Comparison of ENCODE assay signal across 21 mouse cellular contexts in the genomic region with DNA sequence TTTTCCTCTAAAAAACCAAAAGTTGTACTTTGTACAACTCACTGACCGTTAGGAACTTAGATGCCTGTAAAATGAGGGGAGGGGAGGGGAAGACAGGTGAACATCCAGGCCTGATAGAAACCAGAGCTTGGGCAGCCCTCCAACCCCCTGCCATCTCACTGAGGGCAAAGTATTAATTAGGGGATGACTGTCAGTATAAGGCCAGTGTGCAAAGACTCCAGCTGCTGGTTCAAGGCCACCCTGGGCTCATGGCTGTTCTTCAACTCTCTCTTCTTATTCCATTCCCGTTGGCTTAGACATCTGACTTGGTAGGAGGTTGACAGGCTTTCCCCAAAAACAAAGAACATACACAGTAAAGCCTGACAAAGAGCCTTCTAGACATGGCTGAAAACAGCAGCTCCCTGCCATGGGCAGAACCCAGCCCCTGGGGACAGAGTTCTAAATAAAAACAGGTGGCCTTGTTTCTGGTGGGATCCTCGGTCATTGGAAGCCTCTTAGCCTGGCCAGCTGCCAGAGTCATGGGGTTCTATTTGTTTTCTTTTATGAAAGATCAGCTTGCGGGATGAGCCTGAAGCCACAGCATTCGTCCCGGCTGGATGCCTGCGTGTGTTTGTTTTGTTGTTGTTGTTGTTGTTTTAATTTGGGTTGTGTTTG. TPM values are rescaled to one million over a fixed set of nuclear protein-coding genes. Genes with fewer than 3 reads are reported as not detected.
DNase-seq lines count a peak whose midpoint lies in the region; ATAC-seq and TF ChIP-seq lines count a peak whose summit lies in the region.
"Had no signal": no experiment of that assay in that cellular context is flagged by ENCODE, and none has a peak within 500 bp of the region (broad histone marks: within the 10 kb centered on the region; RNA-seq: fewer than 3 reads in every experiment).

No protein-coding gene starts in this region.

- H3K27ac ChIP-seq in hindbrain, embryonic 12.5 days, result no peak overlapping the region
- no peak overlapping the region for H3K27ac ChIP-seq in hindbrain, embryonic 14.5 days
- peak overlapping the region; percentile 23; the same call in 1 of the 2 replicates for H3K27ac ChIP-seq in small intestine, adult 2 months (ENCODE audit: insufficient read depth, low read depth, low read length)
- H3K27ac ChIP-seq: intestine, embryonic 15.5 days; limb, embryonic 12.5 days; liver, embryonic 13.5 days; lung, embryonic 15.5 days; midbrain, embryonic 15.5 days had no signal

- peaks cover 7% of the 10 kb centered on the region for H3K4me1 ChIP-seq in hindbrain, embryonic 12.5 days
- 0 out of 2 replicates have a peak, but pooled peaks cover under 1% of the 10 kb centered on the region for H3K4me1 ChIP-seq in hindbrain, embryonic 14.5 days (replicated peaks; ENCODE audit: control insufficient read depth, insufficient read depth, low read length)
- peaks cover 28% of the 10 kb centered on the region for H3K4me1 ChIP-seq in small intestine, adult 2 months (ENCODE audit: control insufficient read depth, insufficient read depth, insufficient read length, low read length)

- no peak overlapping the region for H3K4me3 ChIP-seq in hindbrain, embryonic 12.5 days
- no peak overlapping the region for H3K4me3 ChIP-seq in hindbrain, embryonic 14.5 days (replicated peaks; ENCODE audit: low read length)
- no peak overlapping the region for H3K4me3 ChIP-seq in small intestine, adult 2 months (ENCODE audit: low read depth, low read length)
- H3K4me3 ChIP-seq: erythroblast, embryonic 14.5 days; intestine, embryonic 15.5 days; limb, embryonic 12.5 days; liver, embryonic 13.5 days; lung, embryonic 15.5 days; midbrain, embryonic 15.5 days had no signal

- H3K4me2 ChIP-seq in hindbrain, embryonic 12.5 days (replicated peaks), result no peak overlapping the region
- no peak overlapping the region for H3K4me2 ChIP-seq in hindbrain, embryonic 14.5 days (replicated peaks)
- H3K4me2 ChIP-seq: intestine, embryonic 15.5 days; limb, embryonic 12.5 days; liver, embryonic 13.5 days; lung, embryonic 15.5 days; midbrain, embryonic 15.5 days had no signal

- no peak overlapping the region for H3K9ac ChIP-seq in hindbrain, embryonic 12.5 days
- H3K9ac ChIP-seq in hindbrain, embryonic 14.5 days, result no peak overlapping the region
- H3K9ac ChIP-seq: intestine, embryonic 15.5 days; limb, embryonic 12.5 days; liver, embryonic 13.5 days; lung, embryonic 15.5 days; midbrain, embryonic 15.5 days had no signal

- DNase-seq in hindbrain, embryonic 14.5 days (ENCODE audit: low spot score), result no peak
- peak; percentile 61 for DNase-seq in retina, postnatal 1 day
- DNase-seq in retina, embryonic 14.5 days (ENCODE audit: low spot score), result no peak
- peak; percentile 51 for DNase-seq in brain, embryonic 14.5 days (ENCODE audit: low read depth)
- DNase-seq in yolk sac, embryonic 10.5 days (ENCODE audit: low spot score), result no peak
- DNase-seq: embryo, embryonic 11 days; heart, adult 11 months; heart, postnatal 4 days; liver, embryonic 13.5 days; right cerebral cortex, adult 18-20 months; spleen, adult 18-20 months; thymus, postnatal 14 days had no signal

- no peak for TF ChIP-seq CTCF in brain, embryonic 14.5 days (IDR thresholded peaks at IDR 0.05; ENCODE audit: borderline replicate concordance, extremely low read depth, insufficient read depth, insufficient read length)
- no peak for TF ChIP-seq CTCF in small intestine, adult 2 months (IDR thresholded peaks at IDR 0.05; ENCODE audit: extremely low read depth, insufficient read length, insufficient replicate concordance, low read depth, low read length)

- no peaks in the 10 kb centered on the region for H3K36me3 ChIP-seq in hindbrain, embryonic 12.5 days
- no peaks in the 10 kb centered on the region for H3K36me3 ChIP-seq in hindbrain, embryonic 14.5 days (replicated peaks; ENCODE audit: control insufficient read depth, insufficient read depth)
- H3K36me3 ChIP-seq in small intestine, adult 2 months (ENCODE audit: control insufficient read depth, insufficient read depth, low read length), result peaks cover 31% of the 10 kb centered on the region
- H3K36me3 ChIP-seq: G1E; intestine, embryonic 15.5 days; lung, embryonic 15.5 days; midbrain, embryonic 15.5 days had no signal

- WGBS in hindbrain, embryonic 12.5 days, result 43% methylated on average over 7 of the region's 7 CpGs
- 58% methylated on average over 7 of the region's 7 CpGs for WGBS in hindbrain, embryonic 14.5 days
- 57% methylated on average over 7 of the region's 7 CpGs for WGBS in small intestine, adult 2 months

- H3K9me3 ChIP-seq in hindbrain, embryonic 12.5 days (replicated peaks), result no peaks in the 10 kb centered on the region
- H3K9me3 ChIP-seq in hindbrain, embryonic 14.5 days (ENCODE audit: control insufficient read depth, low read length), result no peaks in the 10 kb centered on the region
- H3K9me3 ChIP-seq: intestine, embryonic 15.5 days; limb, embryonic 12.5 days; liver, embryonic 13.5 days; lung, embryonic 15.5 days; midbrain, embryonic 15.5 days had no signal

- peaks cover 34% of the 10 kb centered on the region for H3K27me3 ChIP-seq in hindbrain, embryonic 12.5 days
- peaks cover 22% of the 10 kb centered on the region for H3K27me3 ChIP-seq in hindbrain, embryonic 14.5 days (ENCODE audit: control insufficient read depth, insufficient read depth, low read length)
- no peaks in the 10 kb centered on the region for H3K27me3 ChIP-seq in small intestine, adult 2 months (ENCODE audit: control insufficient read depth, insufficient read depth, low read length)
- H3K27me3 ChIP-seq: intestine, embryonic 15.5 days had no signal

- no peak for TF ChIP-seq POLR2A in brain, embryonic 14.5 days (IDR thresholded peaks at IDR 0.05; ENCODE audit: borderline replicate concordance, extremely low read depth, insufficient read depth, insufficient read length, poor library complexity, severe bottlenecking)
- no peak for TF ChIP-seq POLR2A in small intestine, adult 2 months (IDR thresholded peaks at IDR 0.05; ENCODE audit: low read depth, low read length)

- ATAC-seq in hindbrain, embryonic 12.5 days (ENCODE audit: low FRiP score), result peak; percentile 32; the same call in 1 of the 2 replicates
- ATAC-seq in hindbrain, embryonic 14.5 days (ENCODE audit: low FRiP score), result no peak
- ATAC-seq: forebrain, embryonic 16.5 days; intestine, embryonic 15.5 days; midbrain, embryonic 15.5 days had no signal

RNA-seq across cellular contexts. Expression of a gene that starts 6.0 kb away (rescaled TPM):
- polyA plus RNA-seq in hindbrain, embryonic 12.5 days (2016; fragmentation: Nextera tagmentation; extraction: Ambion mirVana), result 2.4 TPM in 2 replicates
- polyA plus RNA-seq in hindbrain, embryonic 14.5 days (2014; fragmentation: Nextera tagmentation; extraction: Ambion mirVana), result 3.0 and 4.6 TPM in 2 replicates
- polyA plus RNA-seq in brain, embryonic 14.5 days (2012; rRNA removed), result 2.3 and 2.5 TPM in 2 replicates
- 18.0 and 28.5 TPM in 2 replicates for polyA plus RNA-seq in small intestine, adult 2 months (2012; rRNA removed)

RNA-seq across cellular contexts. Expression of a gene that starts 54.0 kb away (rescaled TPM):
- polyA plus RNA-seq in hindbrain, embryonic 12.5 days (2016; fragmentation: Nextera tagmentation; extraction: Ambion mirVana), result 327 and 336 TPM in 2 replicates
- polyA plus RNA-seq in hindbrain, embryonic 14.5 days (2014; fragmentation: Nextera tagmentation; extraction: Ambion mirVana), result 190 and 201 TPM in 2 replicates
- polyA plus RNA-seq in brain, embryonic 14.5 days (2012; rRNA removed), result 51.5 and 58.1 TPM in 2 replicates
- 36.8 and 48.9 TPM in 2 replicates for polyA plus RNA-seq in small intestine, adult 2 months (2012; rRNA removed)

Comparison
In these comparisons a context has a peak if more than half of its experiments do, and no peak if none do; other contexts are left out.
1. DNase-seq: peak in retina, postnatal 1 day (single experiment) and brain, embryonic 14.5 days (single experiment); none in hindbrain, embryonic 14.5 days (single experiment), retina, embryonic 14.5 days (single experiment) and yolk sac, embryonic 10.5 days (single experiment).